Mouse (Mus musculus) bone marrow macrophage, adult 2 months (primary cell): ENCODE measurements at regions not wholly inside any gene's neighbourhood (a gene's known extent, or its start where the extent isn't known, plus 50 kb on each side); places are given as distances from the start of the nearest gene placed in this dataset.

Experiments used
- H3K27ac ChIP-seq: 2 replicates; pipeline ENCODE4 v1.5.1; 2012; ENCODE audit warnings: low read depth, low read length; ENCODE audit not compliant: insufficient read depth
- H3K4me1 ChIP-seq: 2 replicates; pipeline ENCODE4 v1.6.1; 2012; ENCODE audit warnings: low read length; ENCODE audit not compliant: control insufficient read depth, insufficient read depth
- H3K4me3 ChIP-seq: 2 replicates; pipeline ENCODE4 v1.5.1; 2012; ENCODE audit warnings: mild to moderate bottlenecking, low read length, moderate library complexity; ENCODE audit not compliant: insufficient read depth
- CTCF ChIP-seq: IDR thresholded peaks from 2 replicates; pipeline ENCODE4 v1.5.1; 2012; ENCODE audit warnings: low read depth, mild to moderate bottlenecking, low read length, moderate library complexity
- POLR2A ChIP-seq: IDR thresholded peaks from 2 replicates; pipeline ENCODE4 v1.6.1; 2012; ENCODE audit warnings: mild to moderate bottlenecking, low read depth, low read length, borderline replicate concordance

DNA sequence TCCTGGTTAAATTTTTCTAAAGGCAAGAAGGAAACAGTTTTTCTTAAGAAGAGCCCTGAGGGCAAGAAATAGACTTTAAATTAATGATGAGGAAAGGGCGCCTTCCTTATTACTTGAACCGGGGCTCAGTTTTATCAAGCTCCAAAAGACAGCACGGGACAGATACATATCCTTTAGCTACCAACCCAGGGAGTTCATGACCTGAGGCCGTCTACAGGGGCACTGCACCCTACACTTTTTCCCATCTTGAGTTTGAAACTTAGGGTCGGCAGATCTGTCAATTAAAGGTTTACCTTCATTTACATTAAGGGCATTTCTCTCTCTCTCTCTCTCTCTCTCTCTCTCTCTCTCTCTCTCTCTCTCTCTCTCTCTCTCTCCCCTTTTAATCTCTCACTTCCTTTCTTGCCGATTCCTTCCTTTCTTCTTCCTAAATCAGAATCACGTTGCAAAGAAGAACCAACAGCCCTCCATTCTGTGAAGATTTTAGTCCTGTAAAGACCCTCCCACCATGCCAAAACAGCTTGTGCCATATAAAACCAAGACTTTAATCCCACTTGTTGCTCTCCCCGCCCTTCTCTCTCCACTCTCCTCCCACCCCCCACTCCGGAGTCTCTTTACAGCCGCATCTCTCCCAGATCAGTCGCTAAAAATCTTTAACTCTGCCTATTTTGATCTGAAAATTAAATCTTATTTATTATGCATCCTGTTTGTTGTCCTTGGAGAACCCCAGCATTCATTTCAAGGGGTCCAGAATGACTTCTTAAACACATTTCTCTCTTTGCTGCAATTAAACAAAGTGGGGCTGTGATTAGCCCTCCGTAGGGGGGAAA lies 185.5 kb upstream of the Sp8 start:
- no peak overlapping the region for H3K27ac ChIP-seq
- no peak for TF ChIP-seq POLR2A
- no peak for TF ChIP-seq CTCF
- H3K4me1 ChIP-seq: no peaks in the 10 kb centered on the region
- no peak overlapping the region for H3K4me3 ChIP-seq

DNA sequence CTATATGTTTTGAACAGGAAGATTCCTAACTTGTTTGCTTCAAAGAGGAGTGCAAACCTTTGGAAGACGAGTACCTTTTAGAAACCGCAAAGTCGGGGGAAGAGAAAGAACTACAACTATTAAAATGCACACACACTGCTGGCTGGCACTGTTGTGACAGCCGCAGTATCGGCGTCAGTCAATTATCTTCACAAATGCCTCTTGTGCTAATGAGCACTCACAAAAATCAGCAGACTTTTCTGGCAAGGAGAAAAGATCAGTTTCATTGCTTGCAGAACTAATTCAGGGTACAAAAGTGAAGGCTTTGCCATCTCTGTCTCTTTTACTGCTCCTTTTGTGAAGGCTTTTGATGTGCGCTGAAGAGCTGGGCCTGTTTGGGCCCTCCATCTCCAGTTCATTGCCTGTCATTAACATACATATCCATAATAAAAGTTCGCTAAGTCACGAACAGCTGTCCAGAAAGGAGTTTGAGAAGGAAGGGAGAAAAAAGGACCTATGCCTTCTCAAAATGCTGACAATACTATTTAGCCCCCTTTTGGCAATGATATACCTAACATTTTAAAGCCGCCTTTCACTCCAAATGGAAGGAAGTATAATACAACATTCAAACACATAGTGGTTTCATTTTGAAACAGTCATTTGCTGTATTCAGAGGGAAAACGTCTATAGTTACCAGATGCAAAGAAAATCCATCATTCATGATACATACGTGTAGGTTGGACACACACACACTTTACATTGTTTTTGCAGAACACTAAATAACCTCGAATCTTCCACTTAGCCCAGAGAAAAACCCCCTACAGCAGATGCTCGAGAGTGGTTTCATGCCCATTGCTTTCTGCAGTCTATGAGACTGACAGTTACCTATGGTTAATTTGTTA lies 186.6 kb upstream of the Sp8 start:
- Histone ChIP-seq H3K4me1 (no peaks in the 10 kb centered on the region), H3K27ac (no peak overlapping the region), H3K4me3 (no peak overlapping the region)
- no peak for TF ChIP-seq CTCF
- no peak for TF ChIP-seq POLR2A

DNA sequence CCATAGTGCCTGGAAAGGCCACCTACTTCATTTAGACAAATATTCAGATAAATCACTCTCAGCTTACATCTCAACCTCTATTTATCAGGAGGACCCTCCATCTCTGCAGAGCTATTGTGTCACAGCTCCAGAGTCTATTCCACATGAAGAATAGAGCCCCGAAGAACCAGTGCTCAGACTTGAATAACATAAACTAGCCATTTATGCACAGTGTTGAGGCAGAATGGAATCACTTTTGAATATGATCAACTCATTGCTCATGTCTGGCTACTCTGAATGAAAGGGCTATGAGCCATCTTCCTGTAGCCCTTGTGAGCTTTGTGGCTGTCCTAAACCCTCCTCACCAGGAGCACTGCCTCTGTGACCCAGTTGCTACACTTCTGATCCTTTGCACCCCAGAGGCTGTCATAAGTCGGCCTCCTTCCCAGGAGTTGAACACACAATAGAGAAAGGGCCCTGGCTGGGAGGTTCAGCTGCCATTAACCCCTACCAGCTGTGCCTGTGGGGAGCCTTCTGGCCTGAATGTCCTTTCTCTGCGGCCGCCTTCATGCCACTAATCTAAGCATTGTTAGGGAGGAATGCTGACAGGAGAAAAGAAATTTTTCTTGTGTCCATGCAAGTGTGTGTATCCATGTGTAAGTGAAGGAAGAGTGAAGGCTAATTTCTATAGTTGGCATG lies 195.5 kb upstream of the Sp8 start:
- no peak overlapping the region for H3K27ac ChIP-seq
- no peak for TF ChIP-seq CTCF
- TF ChIP-seq POLR2A: no peak

DNA sequence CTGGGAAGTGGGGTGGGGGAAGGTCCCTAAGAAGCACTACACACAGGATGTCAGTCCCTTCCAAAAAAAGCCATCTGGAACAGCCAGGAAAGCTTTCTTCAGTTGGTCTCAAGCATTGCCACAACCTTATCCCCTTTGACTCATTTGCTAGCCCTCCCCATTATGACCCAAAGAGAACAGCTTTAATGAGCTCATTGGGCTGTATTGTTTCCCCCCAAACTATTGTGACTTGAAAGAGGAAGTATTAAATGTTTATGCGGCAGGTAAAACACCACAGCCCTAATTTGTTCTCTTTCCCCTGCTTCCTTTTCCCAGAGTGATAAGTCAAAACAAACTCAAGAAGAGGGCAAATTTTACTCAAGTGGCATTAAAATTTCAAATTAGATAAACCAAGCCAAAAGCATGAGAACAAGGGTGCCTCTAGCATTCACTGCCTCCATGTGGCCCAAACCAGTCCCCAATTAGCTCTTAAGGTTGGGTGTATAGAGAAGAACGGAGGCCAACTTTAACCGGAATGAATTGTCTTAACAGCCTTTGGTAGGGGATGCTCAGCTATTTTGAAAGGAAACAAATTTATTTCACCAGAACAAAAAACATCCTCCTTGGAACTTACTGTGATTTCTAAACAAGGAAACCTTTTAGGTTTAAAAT lies 196.7 kb upstream of the Sp8 start:
- TF ChIP-seq CTCF (no peak), POLR2A (no peak)
- H3K27ac ChIP-seq: peak overlapping the region; percentile 50
- no peak overlapping the region for H3K4me3 ChIP-seq
- peaks cover 14% of the 10 kb centered on the region for H3K4me1 ChIP-seq

More for the DNA sequence above, 195.5 kb upstream of the Sp8 start:
- Histone ChIP-seq H3K4me3 (no peak overlapping the region), H3K4me1 (peaks cover 14% of the 10 kb centered on the region)

DNA sequence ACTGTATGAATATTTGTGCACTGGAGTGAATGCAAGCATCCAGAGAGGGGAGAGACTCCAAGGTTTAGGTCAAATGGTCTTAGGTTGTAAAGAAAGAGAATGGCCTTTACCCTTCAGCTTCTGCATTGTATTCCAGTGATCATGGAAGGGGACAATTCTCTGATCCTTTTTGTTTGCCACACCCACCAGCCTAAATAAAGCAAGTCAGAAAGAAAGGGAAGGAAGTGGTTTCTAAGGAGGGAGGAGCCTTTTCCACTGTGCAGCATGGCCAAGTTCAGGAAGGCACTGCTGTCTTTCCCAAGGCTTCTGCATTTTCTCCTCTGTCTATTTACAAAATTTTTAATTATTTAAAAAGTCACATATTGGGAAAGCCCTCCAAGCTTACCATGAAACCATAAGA lies 197.5 kb upstream of the Sp8 start:
- Histone ChIP-seq H3K27ac (peak overlapping the region; percentile 56; the same call in 1 of the 2 replicates), H3K4me1 (peaks cover 14% of the 10 kb centered on the region)

DNA sequence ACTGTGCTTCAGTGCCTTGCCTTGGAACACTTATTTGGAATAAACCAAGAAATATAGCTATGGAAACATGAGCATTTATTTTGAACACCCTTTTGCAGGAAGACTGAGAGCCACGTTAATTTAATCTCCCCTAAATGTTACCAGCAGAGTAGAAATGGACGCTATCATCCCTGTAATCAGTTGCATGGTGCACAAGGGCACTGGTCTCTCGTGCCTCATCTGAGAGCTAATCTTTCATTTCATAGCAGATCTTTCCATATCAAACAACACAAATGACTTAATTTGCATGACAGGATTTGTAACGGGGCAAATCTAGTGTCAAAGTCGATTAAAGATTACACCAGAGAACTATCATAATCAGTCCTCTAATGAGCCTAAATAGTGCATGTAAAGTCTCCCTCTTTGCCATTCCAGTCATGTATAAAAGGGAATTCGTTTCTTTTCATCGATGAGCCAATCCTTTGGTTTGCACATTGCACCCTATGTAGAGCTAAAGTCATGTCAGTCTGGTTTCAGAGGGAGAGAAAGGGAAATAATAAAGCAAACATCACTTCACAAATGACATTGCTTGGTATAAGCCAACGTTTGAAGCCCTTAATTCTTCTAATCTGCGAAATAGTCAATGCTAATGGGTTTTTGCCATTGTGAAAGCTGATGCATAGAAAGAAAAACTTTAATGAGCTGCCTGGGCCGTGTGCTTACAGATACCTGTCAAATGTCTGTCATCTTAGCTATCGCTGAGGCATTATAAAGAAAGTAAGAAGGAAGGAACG lies 198.7 kb upstream of the Sp8 start:
- H3K4me3 ChIP-seq: no peak overlapping the region
- TF ChIP-seq CTCF: no peak
- no peak for TF ChIP-seq POLR2A
- H3K27ac ChIP-seq: no peak overlapping the region
- peaks cover 14% of the 10 kb centered on the region for H3K4me1 ChIP-seq

More for the DNA sequence above, 197.5 kb upstream of the Sp8 start:
- TF ChIP-seq CTCF: no peak
- no peak for TF ChIP-seq POLR2A
- no peak overlapping the region for H3K4me3 ChIP-seq

DNA sequence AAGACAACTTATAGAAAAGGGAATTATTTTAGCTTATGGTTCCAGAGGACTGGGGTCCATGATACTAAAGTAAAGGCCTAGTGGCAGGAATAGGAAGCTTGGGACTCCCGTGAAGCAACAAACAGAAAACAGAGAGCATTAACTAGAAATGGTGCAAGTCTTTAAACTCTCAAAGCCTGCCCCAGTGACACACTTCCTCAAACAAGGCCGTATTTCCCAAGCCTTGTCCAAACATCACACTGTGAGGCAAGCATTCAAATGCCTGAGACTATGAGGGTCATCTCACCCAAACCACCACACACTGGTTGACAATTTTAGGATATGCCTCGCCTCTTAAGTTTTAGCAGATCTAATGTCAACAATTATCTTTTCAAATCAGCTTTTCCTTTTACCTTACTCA lies 205.2 kb upstream of the Sp8 start:
- H3K27ac ChIP-seq: no peak overlapping the region
- no peak for TF ChIP-seq CTCF
- no peak for TF ChIP-seq POLR2A

DNA sequence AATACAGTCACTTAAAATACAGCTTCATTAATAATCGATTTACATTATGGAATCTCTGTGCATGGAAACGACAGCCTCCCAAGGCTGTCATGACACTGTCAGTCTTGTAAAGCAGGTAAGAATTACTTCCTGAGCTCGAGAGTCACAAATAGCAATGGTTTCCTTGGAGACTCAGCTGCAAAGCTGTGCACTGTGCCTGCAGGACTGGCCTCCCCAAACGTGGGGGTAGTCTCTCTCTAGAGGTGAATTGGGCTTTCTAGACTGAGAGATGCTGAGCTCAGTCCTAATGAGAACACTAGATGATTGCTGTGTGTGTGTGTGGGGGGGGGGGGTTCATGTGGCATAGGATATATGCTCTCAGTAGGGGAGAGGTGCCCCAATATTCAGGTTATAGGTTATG lies 208.9 kb upstream of the Sp8 start:
- no peak for TF ChIP-seq CTCF
- Histone ChIP-seq H3K4me3 (no peak overlapping the region), H3K27ac (no peak overlapping the region), H3K4me1 (peaks cover 3% of the 10 kb centered on the region; the same call in 1 of the 2 replicates)

More for the DNA sequence above, 205.2 kb upstream of the Sp8 start:
- Histone ChIP-seq H3K4me1 (no peaks in the 10 kb centered on the region), H3K4me3 (no peak overlapping the region)
